Mouse (Mus musculus) c-Kit-positive CD71-positive TER-119-positive erythroid progenitor cells, embryonic 14.5 days (primary cell): ENCODE data around the gene Acaa1b.
A peak's percentile ranks its signal among the peaks of the same experiment; 100 is the strongest.

Experiments used
- DNase-seq: peaks from one replicate; pipeline ENCODE4 v3.0.0-alpha.2; 2013; ENCODE audit warnings: low spot score

Gene Acaa1b

GRCm38 (mm10) chr9:119156278-119157201 is at the start of gene Acaa1b:
TSS of gene Acaa1b (minus strand) at chr9:119157093.
- DNase-seq = peak; percentile 20

GRCm38 (mm10) chr9:119206666-119207065 is 49.8 kb upstream of the Acaa1b start:
- DNase-seq = no peak

GRCm38 (mm10) chr9:119205756-119206155 is 48.9 kb upstream of the Acaa1b start:
- no peak for DNase-seq

GRCm38 (mm10) chr9:119203617-119204016 is 46.7 kb upstream of the Acaa1b start:
- DNase-seq = no peak

- no peak for DNase-seq
These were observed 44.8 kb upstream of the Acaa1b start for GRCm38 (mm10) chr9:119201653-119202052.

GRCm38 (mm10) chr9:119199151-119199861 is 42.4 kb upstream of the Acaa1b start:
- DNase-seq = no peak

- DNase-seq = peak; percentile 29
These were observed 35.5 kb upstream of the Acaa1b start for GRCm38 (mm10) chr9:119192202-119192990.

GRCm38 (mm10) chr9:119181241-119181728 is 24.4 kb upstream of the Acaa1b start:
- no peak for DNase-seq

GRCm38 (mm10) chr9:119179292-119179691 is 22.4 kb upstream of the Acaa1b start:
- no peak for DNase-seq

GRCm38 (mm10) chr9:119167608-119168007 is 10.7 kb upstream of the Acaa1b start:
- no peak for DNase-seq

- DNase-seq = no peak
These were observed 8.7 kb upstream of the Acaa1b start for GRCm38 (mm10) chr9:119165548-119165947.

GRCm38 (mm10) chr9:119164743-119165142 is 7.8 kb upstream of the Acaa1b start:
- no peak for DNase-seq

- DNase-seq = no peak
These were observed 3.8 kb upstream of the Acaa1b start for GRCm38 (mm10) chr9:119160689-119161088.

- DNase-seq = no peak
These were observed 2.0 kb upstream of the Acaa1b start, which contains the start of gene Gm47289 for GRCm38 (mm10) chr9:119158861-119159260. TSS of gene Gm47289 (plus strand) at chr9:119159161.

- no peak for DNase-seq
These were observed 1.1 kb downstream of the Acaa1b start for GRCm38 (mm10) chr9:119155826-119156225.

GRCm38 (mm10) chr9:119155416-119155815 is 1.5 kb downstream of the Acaa1b start:
- DNase-seq = no peak

- DNase-seq = no peak
These were observed 5.1 kb downstream of the Acaa1b start for GRCm38 (mm10) chr9:119151751-119152150.

GRCm38 (mm10) chr9:119149601-119150000 is 7.3 kb downstream of the Acaa1b start:
- peak; percentile 18 for DNase-seq

GRCm38 (mm10) chr9:119146098-119146770 is 10.7 kb downstream of the Acaa1b start:
- no peak for DNase-seq

- no peak for DNase-seq
These were observed 11.3 kb downstream of the Acaa1b start for GRCm38 (mm10) chr9:119145638-119146037.

GRCm38 (mm10) chr9:119145137-119145536 is 11.8 kb downstream of the Acaa1b start:
- no peak for DNase-seq
